Comparison of ENCODE assay signal across 8 mouse cellular contexts in the genomic region with DNA sequence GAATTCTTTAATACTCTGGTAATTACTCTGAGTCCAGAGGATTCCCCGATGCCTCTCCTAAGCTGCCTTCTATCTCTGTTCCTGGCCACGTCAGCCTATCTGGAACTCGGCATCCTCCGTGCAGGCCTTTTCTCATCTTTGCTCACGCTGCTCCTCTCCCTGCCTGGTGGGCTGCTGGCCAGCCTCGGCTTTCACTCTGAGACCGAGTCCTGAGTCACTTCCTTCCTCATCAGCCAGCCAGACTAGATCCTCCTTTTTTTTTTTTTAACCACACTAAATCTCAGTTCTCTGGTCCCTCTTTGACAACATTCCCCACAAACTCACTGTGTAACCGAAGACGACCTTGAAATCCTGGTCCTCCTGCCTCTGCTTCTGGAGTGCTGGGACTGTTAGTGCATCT. TPM values are rescaled to one million over a fixed set of nuclear protein-coding genes. Genes with fewer than 3 reads are reported as not detected.
DNase-seq lines count a peak whose midpoint lies in the region; ATAC-seq lines count a peak whose summit lies in the region.

No protein-coding gene starts in this region.

- no peak for ATAC-seq in midbrain, embryonic 12.5 days (ENCODE audit: low FRiP score, low read depth)
- ATAC-seq in midbrain, embryonic 11.5 days (ENCODE audit: low FRiP score): no peak
- ATAC-seq in embryonic facial prominence, embryonic 15.5 days (ENCODE audit: insufficient number of reproducible peaks, low FRiP score, low TSS enrichment, low read depth): no peak

- 88% methylated on average over 9 of the region's 9 CpGs for WGBS in midbrain, embryonic 12.5 days
- 86% methylated on average over 9 of the region's 9 CpGs for WGBS in midbrain, embryonic 11.5 days
- WGBS in embryonic facial prominence, embryonic 15.5 days: 65% methylated on average over 9 of the region's 9 CpGs

- 0 out of 2 replicates have a peak overlapping the region, but pooled peaks have one; percentile 8 for H3K9ac ChIP-seq in midbrain, embryonic 12.5 days (replicated peaks)
- H3K9ac ChIP-seq in midbrain, embryonic 11.5 days (ENCODE audit: low read length): no peak overlapping the region
- H3K9ac ChIP-seq in embryonic facial prominence, embryonic 15.5 days: no peak overlapping the region

- peaks cover 12% of the 10 kb centered on the region for H3K4me1 ChIP-seq in midbrain, embryonic 12.5 days
- peaks cover 6% of the 10 kb centered on the region for H3K4me1 ChIP-seq in midbrain, embryonic 11.5 days (ENCODE audit: control insufficient read depth, insufficient read depth, low read length)
- peaks cover 9% of the 10 kb centered on the region for H3K4me1 ChIP-seq in embryonic facial prominence, embryonic 15.5 days

- peaks cover 33% of the 10 kb centered on the region for H3K36me3 ChIP-seq in midbrain, embryonic 12.5 days
- H3K36me3 ChIP-seq in midbrain, embryonic 11.5 days (ENCODE audit: control insufficient read depth, insufficient read depth, low read length): no peaks in the 10 kb centered on the region
- peaks cover 13% of the 10 kb centered on the region for H3K36me3 ChIP-seq in embryonic facial prominence, embryonic 15.5 days

- DNase-seq in midbrain, embryonic 11.5 days (ENCODE audit: low spot score, missing footprints): no peak
- DNase-seq in heart, postnatal 36 days: peak; percentile 58 to 63
- peak; percentile 54 for DNase-seq in right cerebral cortex, postnatal 14 days
- DNase-seq in thymus, adult 18-20 months: no peak
- DNase-seq in embryo, embryonic 11 days: no peak
- DNase-seq in spleen, postnatal 14 days (ENCODE audit: low spot score in 2 of 2): no peak

- no peaks in the 10 kb centered on the region for H3K9me3 ChIP-seq in midbrain, embryonic 12.5 days
- H3K9me3 ChIP-seq in midbrain, embryonic 11.5 days (ENCODE audit: control insufficient read depth, low read length): no peaks in the 10 kb centered on the region
- no peaks in the 10 kb centered on the region for H3K9me3 ChIP-seq in embryonic facial prominence, embryonic 15.5 days (replicated peaks)

- intact Hi-C loops in heart, postnatal 36 days (cut with DNase I): no loop called here

- H3K27me3 ChIP-seq in midbrain, embryonic 12.5 days: no peaks in the 10 kb centered on the region
- no peaks in the 10 kb centered on the region for H3K27me3 ChIP-seq in midbrain, embryonic 11.5 days (ENCODE audit: control insufficient read depth, insufficient read depth, low read length)
- H3K27me3 ChIP-seq in embryonic facial prominence, embryonic 15.5 days: no peaks in the 10 kb centered on the region

- no peak overlapping the region for H3K4me3 ChIP-seq in midbrain, embryonic 12.5 days
- no peak overlapping the region for H3K4me3 ChIP-seq in midbrain, embryonic 11.5 days (ENCODE audit: low read depth, low read length)
- no peak overlapping the region for H3K4me3 ChIP-seq in embryonic facial prominence, embryonic 15.5 days (replicated peaks)

- no peak overlapping the region for H3K27ac ChIP-seq in midbrain, embryonic 12.5 days (replicated peaks)
- H3K27ac ChIP-seq in midbrain, embryonic 11.5 days (ENCODE audit: low read depth, low read length): no peak overlapping the region
- 0 out of 2 replicates have a peak overlapping the region, but pooled peaks have one; percentile 8 for H3K27ac ChIP-seq in embryonic facial prominence, embryonic 15.5 days (replicated peaks)

- H3K4me2 ChIP-seq in midbrain, embryonic 12.5 days (replicated peaks): no peak overlapping the region
- no peak overlapping the region for H3K4me2 ChIP-seq in midbrain, embryonic 11.5 days
- no peak overlapping the region for H3K4me2 ChIP-seq in embryonic facial prominence, embryonic 15.5 days (replicated peaks)

RNA-seq across cellular contexts. Expression of a gene that starts 13.2 kb away (rescaled TPM):
- polyA plus RNA-seq in midbrain, embryonic 12.5 days (2016; fragmentation: Nextera tagmentation; extraction: Ambion mirVana): 10.0 and 10.7 TPM in 2 replicates
- 6.8 and 8.0 TPM in 2 replicates for polyA plus RNA-seq in midbrain, embryonic 11.5 days (2014; fragmentation: Nextera tagmentation; extraction: Ambion mirVana)
- polyA plus RNA-seq in embryonic facial prominence, embryonic 15.5 days (2015; fragmentation: Nextera tagmentation; extraction: Ambion mirVana): 10.1 and 12.5 TPM in 2 replicates
- total RNA-seq in heart, postnatal 36 days (2021): 1 to 10 TPM; 1.4 to 2.1 TPM

RNA-seq across cellular contexts. Expression of a gene that starts 20.8 kb away (rescaled TPM):
- polyA plus RNA-seq in midbrain, embryonic 12.5 days (2016; fragmentation: Nextera tagmentation; extraction: Ambion mirVana): 8.2 and 8.9 TPM in 2 replicates
- polyA plus RNA-seq in midbrain, embryonic 11.5 days (2014; fragmentation: Nextera tagmentation; extraction: Ambion mirVana): 2.8 and 3.2 TPM in 2 replicates
- polyA plus RNA-seq in embryonic facial prominence, embryonic 15.5 days (2015; fragmentation: Nextera tagmentation; extraction: Ambion mirVana): 13.3 and 14.1 TPM in 2 replicates
- total RNA-seq in heart, postnatal 36 days (2021): 10 to 100 TPM in 1 of 2 experiments, 1 to 10 TPM in 1; 9.4 to 11.7 TPM

RNA-seq across cellular contexts. Expression of a gene that starts 42.1 kb away (rescaled TPM):
- 355 and 390 TPM in 2 replicates for polyA plus RNA-seq in midbrain, embryonic 12.5 days (2016; fragmentation: Nextera tagmentation; extraction: Ambion mirVana)
- polyA plus RNA-seq in midbrain, embryonic 11.5 days (2014; fragmentation: Nextera tagmentation; extraction: Ambion mirVana): 500 and 543 TPM in 2 replicates
- polyA plus RNA-seq in embryonic facial prominence, embryonic 15.5 days (2015; fragmentation: Nextera tagmentation; extraction: Ambion mirVana): 432 and 441 TPM in 2 replicates
- 10 to 100 TPM; 58.1 to 63.9 TPM for total RNA-seq in heart, postnatal 36 days (2021)

Comparison
In these comparisons a context has a peak if more than half of its experiments do, and no peak if none do; other contexts are left out.
1. DNase-seq: peak in heart, postnatal 36 days (2 of 2) and right cerebral cortex, postnatal 14 days (single experiment); none in midbrain, embryonic 11.5 days (single experiment), thymus, adult 18-20 months (0 of 2), embryo, embryonic 11 days (single experiment) and spleen, postnatal 14 days (0 of 2).